Mouse (Mus musculus): ENCODE data around the gene Slc25a36.

Gene Slc25a36

GRCm38 (mm10) chr9:97051176-97051575 lies 59.8 kb downstream of the Slc25a36 start:
- no peak for DNase-seq (ENCODE audit: low read depth, low spot score)

GRCm38 (mm10) chr9:97046240-97046639 lies 64.7 kb downstream of the Slc25a36 start:
- DNase-seq (ENCODE audit: low read depth, low spot score), result no peak

- DNase-seq (ENCODE audit: low read depth, low spot score), result no peak
Measured at GRCm38 (mm10) chr9:97041633-97042032, 69.3 kb downstream of the Slc25a36 start.

- DNase-seq (ENCODE audit: low read depth, low spot score), result no peak
Measured at GRCm38 (mm10) chr9:97038010-97038409, 72.9 kb downstream of the Slc25a36 start.

- no peak for DNase-seq (ENCODE audit: low read depth, low spot score)
Measured at GRCm38 (mm10) chr9:97036656-97037055, 74.3 kb downstream of the Slc25a36 start.

GRCm38 (mm10) chr9:97027361-97027760 lies 83.6 kb downstream of the Slc25a36 start:
- no peak for DNase-seq (ENCODE audit: low read depth, low spot score)

GRCm38 (mm10) chr9:97026006-97026405 lies 85.0 kb downstream of the Slc25a36 start:
- DNase-seq (ENCODE audit: low read depth, low spot score), result no peak

All from forelimb bud, embryonic 11.5 days (tissue).